Mouse (Mus musculus) gastrocnemius, postnatal 10 days (tissue): ENCODE results near the gene Hdgfl2. TPM values are rescaled to one million over a fixed set of nuclear protein-coding genes. Genes with fewer than 3 reads are reported as not detected.
A peak's percentile ranks its signal among the peaks of the same experiment; 100 is the strongest.

Source experiments
- DNase-seq: peaks from one replicate; pipeline ENCODE4 v3.0.0; 2021; ENCODE audit warnings: mixed read lengths
- total RNA-seq, 2 experiments: library from RNA; stranded (reverse); gene quantifications; 2 replicates each; pipeline ENCODE4 v1.2.3; 2021

Hdgfl2 gene
- total RNA-seq, 2 experiments from 2014 or later = 37.7 to 45.7 TPM

GRCm38 (mm10) chr17:56125276-56125630 is 45.8 kb downstream of the Hdgfl2 start:
- no peak for DNase-seq

GRCm38 (mm10) chr17:56126175-56126574 is 46.7 kb downstream of the Hdgfl2 start:
- DNase-seq = no peak

- no peak for DNase-seq
These were observed 48.8 kb downstream of the Hdgfl2 start for GRCm38 (mm10) chr17:56128246-56128645.

GRCm38 (mm10) chr17:56131136-56131535 is 51.7 kb downstream of the Hdgfl2 start:
- DNase-seq = no peak

GRCm38 (mm10) chr17:56131814-56132213 is 52.4 kb downstream of the Hdgfl2 start:
- peak; percentile 79 for DNase-seq

- peak; percentile 75 for DNase-seq
These were observed 53.2 kb downstream of the Hdgfl2 start for GRCm38 (mm10) chr17:56132661-56133060.

- DNase-seq = no peak
These were observed 54.3 kb downstream of the Hdgfl2 start for GRCm38 (mm10) chr17:56133457-56134363.

GRCm38 (mm10) chr17:56134463-56134971 is 55.1 kb downstream of the Hdgfl2 start:
- peak; percentile 82 for DNase-seq

GRCm38 (mm10) chr17:56136558-56136957 is 57.1 kb downstream of the Hdgfl2 start:
- DNase-seq = no peak

- no peak for DNase-seq
These were observed 58.6 kb downstream of the Hdgfl2 start for GRCm38 (mm10) chr17:56137839-56138613.

GRCm38 (mm10) chr17:56139355-56139754 is 59.9 kb downstream of the Hdgfl2 start:
- DNase-seq = no peak

GRCm38 (mm10) chr17:56139858-56140595 is 60.6 kb downstream of the Hdgfl2 start, which contains the start of gene Sema6b:
Sema6b (minus strand) TSS chr17:56140343.
- DNase-seq = peak; percentile 76

GRCm38 (mm10) chr17:56141702-56142605 is 62.5 kb downstream of the Hdgfl2 start:
- no peak for DNase-seq

GRCm38 (mm10) chr17:56144546-56144945 is 65.1 kb downstream of the Hdgfl2 start:
- no peak for DNase-seq

- no peak for DNase-seq
These were observed 66.7 kb downstream of the Hdgfl2 start for GRCm38 (mm10) chr17:56146131-56146530.

- no peak for DNase-seq
These were observed 68.0 kb downstream of the Hdgfl2 start for GRCm38 (mm10) chr17:56147420-56147819.

- DNase-seq = no peak
These were observed 68.8 kb downstream of the Hdgfl2 start for GRCm38 (mm10) chr17:56148280-56148679.

- DNase-seq = no peak
These were observed 69.6 kb downstream of the Hdgfl2 start for GRCm38 (mm10) chr17:56148790-56149618.

GRCm38 (mm10) chr17:56149897-56150296 is 70.5 kb downstream of the Hdgfl2 start:
- DNase-seq = no peak
